Mouse (Mus musculus) mesoderm, embryonic 11.5 days (tissue): Measurements from ENCODE around the gene Bad.
"Not testable (repeated sequence)": the region's sequence is repeated elsewhere in the genome, so short reads cannot be mapped to it uniquely, and the experiment has no call there.

Experiments
- DNase-seq: peaks from one replicate; pipeline ENCODE4 v3.0.0-alpha.2; 2012; ENCODE audit warnings: low read depth, low spot score

Bad gene

DNA sequence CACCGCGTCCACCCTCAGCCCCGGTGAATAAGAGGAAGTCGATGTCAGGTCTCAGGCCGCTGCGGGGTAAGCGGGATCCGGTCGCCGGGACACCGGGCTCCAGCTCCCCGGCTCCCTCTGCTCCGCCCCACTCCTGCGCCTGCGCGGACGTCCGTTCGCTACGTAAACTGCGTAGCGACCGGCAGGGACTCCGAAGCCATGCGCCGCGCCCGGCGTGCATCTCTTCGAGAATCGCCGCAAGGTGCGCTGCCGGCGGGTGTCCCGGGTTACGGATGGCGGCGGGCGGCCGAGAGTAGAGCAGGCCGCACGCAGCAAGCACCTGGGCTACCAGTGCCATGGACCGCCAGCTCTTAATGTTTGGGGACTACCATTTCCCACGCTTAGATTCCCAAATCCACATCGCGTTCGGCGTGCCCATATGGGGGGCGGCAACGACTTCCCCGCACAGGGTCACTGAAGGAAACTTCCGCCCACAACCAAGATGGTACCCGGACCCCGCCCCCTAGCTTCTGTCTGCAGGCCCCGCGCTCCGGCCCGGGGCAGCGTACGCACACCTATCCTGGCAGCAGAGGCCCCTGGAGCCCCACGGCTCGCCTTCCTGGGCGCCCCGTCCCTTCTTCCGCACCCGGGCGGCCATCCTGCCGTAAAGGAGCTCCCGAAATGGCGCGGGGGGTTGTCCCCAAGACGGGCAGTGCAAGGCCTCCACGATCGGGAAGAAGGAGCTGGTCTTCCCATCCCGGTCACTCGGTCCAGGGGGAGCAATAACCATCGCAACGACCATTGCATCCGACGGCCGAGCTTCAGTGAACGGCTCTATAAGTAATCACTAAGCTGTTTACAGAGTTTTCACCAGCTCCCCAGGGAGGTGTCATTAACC lies at the start of gene Bad:
Bad (plus strand) TSS at position 490 of the 877 bp plus-strand sequence.
- DNase-seq = peak; percentile 95

DNA sequence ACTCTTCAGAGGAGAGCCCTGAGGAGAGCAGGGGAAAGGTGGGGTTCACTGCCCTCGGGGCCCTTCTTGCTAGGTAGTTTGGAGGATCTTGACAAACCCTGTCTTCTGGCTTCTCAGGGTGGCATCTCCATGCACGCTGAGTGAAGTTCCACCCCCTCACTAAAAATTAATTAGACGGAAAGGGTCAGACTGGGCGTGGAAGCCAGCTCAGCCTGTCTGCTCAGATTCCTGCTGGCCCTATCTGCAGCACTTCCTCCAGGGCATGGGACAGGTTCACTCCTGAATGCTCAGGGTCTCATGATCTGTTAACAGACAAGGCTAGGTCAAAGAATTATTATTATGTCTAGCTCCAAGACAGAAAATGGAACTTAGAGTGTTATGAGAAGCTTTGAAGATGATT lies 49.1 kb upstream of the Bad start:
- no peak for DNase-seq

DNA sequence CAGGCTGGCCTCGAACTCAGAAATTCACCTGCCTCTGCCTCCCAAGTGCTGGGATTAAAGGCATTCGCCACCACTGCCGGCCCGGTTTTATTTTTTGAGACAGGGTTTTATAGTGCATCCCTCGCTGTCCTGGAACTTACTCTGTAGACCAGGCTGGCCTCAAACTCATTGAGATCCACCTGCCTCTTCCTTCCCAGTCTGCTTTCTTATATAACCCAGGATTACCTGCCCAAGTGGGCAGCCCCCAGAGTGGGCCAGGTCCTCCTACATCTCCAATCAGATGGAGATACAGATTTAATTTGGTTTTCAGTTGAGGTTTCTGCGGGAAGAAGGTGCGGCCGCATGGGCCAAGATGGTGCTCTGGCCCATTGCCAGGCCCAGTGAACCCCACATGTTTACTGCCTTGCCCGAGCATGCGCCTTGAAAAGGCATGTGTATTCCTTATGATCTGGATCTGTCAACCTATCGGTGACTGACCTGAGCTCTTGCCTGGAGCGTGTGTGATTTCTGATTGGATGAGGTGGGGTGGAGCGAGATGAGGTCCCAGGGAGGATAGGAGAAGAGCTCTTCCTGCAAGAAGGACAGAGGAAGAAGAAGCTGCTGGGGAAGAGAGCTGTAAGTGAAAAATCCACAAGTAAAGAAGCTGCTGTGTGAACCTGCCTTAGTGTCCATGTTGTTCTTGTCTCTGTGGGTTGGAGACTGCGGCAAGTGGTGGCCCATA lies 47.8 kb upstream of the Bad start:
- DNase-seq = no peak

DNA sequence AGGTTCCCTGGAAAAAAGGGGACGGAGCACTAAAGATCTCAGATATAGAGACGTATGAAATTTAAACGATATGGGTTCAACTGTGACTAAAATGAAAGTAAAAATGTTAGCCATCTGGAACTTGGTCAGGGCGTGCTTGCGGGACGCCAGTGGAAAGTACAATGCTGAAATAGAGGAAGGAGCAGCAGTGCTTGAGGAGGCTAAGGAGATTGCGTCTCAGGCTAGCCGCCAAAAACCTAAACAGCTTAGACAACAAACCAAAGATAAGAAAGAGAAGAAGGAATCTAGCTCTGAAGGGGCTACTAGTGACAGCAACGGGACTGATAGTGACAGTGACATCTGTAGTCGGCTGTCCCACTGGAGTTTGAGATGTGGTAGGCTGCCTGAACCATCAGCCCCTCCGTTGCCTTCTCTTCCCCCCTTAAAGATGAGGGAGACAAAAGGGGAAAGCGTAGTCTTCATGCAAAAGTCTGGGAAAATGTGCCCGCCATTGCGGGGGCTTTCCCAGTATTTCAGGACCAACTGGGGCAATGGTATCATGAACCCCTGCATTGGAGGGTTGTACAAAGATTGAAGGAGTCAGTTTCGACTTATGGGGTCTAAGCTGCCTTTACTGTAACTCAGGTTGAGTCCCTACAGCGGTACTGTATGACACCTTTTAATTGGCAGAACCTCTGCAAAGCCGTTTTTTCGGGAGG lies 45.9 kb upstream of the Bad start:
- DNase-seq = not testable (repeated sequence)

DNA sequence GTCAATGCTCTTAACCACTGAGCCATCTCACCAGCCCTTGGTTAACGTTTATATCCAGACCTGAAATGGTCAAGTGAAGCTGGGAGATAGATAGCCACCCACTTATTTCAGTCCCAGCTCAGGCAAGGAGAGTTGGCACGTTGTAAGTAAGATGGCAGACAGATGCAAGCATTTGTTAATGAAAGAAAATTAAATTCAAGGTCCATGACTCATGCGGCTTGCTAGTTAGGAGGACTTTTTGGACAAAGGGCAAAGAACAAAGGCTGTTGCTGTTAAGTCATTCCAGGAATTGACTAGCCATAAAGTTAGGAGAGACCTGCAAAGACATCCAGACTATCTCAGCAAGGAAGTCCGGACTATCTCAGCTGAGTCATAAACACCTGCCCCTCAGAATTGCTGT lies 42.0 kb upstream of the Bad start:
- DNase-seq = no peak

DNA sequence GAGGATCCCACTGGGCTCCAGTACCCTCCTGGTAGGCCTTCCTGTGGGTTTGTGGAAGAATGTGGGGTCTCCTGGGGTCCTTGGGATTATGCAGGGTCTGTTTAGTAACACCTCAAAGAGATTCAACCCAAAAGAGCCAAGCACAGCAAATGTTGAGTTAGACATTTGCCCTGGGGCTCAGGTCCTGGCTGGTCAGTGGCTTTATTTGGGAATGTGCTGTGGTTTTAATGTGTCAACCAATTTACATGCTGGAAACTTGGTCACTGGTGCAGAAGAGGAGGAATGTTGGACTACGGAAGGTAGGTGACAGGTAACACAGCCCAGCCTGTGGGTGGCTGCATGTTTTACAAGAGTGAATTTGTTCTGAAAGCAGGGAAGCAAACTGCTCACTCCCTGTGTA lies 38.6 kb upstream of the Bad start:
- no peak for DNase-seq

DNA sequence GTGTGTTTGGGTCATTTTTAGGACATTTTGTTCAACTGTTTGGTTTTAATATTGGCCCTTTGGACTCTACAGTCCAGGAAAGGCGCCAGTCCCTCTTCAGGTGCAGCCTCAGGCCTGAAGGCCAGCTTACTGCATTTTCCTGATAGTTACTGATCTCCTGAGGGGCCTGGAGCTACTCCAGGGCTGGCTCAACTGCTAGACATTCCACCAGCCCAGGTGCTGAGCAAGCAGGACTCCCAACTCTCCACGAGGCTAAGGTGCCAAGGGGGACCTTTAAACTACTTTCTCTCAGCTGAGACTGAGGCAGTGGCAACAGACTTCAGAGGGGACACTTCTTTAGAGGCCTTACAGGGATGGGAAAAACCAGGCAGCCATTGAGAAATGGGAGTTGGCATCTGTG lies 36.8 kb upstream of the Bad start:
- DNase-seq = no peak

DNA sequence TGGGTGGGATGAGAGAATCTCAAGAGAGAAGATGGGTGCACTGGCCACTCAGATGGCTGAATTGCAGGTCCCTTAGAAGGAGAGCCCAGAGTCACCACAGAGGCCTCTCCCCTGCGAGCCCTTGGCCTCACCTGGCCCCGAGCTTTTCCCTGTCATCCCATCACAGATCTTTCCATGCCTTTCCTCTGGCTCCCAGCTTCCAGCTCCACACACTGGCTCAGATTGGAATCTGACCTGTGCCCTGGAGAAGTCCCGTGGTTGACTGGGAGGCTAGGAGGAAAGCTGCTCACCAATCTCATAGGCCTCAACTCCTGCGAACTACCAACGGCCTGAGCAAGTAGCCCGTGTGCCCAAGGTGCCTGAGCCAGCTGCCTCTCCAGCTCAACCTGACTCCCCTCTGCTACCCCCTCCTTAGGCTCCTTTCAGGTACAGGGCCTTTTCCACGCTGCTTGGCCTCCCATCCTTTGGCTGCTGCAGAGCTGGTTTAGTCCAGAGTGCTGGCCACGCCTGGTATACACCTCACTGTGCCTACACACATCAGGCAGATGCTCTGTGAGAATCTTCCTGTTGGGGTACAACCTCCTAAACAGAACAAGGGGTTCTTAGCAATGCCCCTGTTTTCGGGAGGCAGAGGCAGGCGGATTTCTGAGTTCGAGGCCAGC lies 36.0 kb upstream of the Bad start:
- no peak for DNase-seq

DNA sequence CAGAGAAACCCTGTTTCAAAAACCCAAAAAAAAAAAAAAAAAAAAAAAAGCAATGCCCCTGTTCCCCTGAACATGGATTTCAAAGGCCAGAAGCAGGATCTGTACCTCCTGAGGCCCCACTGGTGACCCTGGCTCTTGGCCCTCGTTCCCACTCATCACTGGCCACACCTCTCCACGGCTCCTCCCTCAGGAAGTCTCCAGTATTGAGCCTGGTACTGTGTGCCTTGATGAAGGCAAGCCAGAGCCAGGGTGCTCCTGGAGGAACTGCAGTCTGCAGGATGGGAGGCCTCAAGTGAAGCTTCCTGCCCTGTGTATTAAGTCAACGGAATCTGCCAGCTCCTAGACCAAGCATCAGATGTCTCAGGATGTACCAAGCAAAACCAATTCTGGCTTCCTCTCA lies 35.5 kb upstream of the Bad start:
- DNase-seq = no peak

DNA sequence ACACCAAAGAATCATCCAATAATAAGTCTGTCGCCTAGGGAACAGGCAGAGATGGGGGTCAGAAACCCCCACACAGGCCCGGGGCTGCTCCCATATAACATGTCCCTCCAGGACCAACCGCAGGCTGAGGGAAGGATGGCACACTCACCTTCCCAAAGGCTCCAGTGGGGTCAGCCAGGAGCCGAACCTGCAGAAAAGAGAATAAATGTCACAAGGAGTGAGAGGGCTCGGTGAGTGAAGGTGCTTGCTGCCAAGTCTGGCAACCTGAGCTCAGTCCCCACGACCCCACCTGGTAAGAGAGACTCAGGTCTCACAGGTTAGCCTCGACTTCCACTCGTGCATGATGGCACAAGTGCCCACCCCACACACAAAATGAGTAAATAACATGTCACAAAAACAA lies 34.6 kb upstream of the Bad start:
- DNase-seq = no peak

DNA sequence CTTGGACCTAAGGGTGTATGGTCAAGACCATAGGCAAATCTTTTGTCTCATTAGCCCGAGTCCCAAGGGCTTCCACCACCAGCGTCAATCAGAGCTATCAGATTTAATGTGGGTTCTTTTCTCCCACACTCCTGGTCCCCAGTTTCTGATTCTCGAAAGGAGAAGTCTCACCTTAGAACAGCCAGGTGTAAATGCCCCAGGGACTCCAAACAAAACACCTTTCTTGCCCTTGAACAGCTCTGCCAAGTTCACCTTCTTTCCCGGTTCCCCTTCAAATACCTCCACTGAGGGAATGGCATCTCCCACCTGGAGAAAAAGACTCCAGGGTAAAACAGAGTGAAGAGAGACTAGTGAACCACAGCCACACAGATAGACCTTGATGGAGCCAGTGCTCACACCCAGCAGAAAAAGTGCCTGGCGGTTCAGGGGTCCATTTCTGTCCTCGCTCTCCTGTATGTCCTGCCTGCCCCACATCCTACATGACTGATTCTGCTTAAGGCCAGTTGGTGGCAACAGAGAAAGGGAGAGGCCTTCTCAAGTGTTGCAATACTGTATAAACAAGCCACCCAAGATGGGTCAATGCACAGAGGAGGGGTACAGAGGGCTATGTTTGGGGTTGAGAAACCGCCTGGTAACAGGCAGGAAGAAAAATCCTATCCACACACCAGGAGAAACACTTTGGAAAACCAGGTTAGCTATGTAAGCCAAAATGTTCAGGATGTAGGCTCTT lies 33.7 kb upstream of the Bad start:
- DNase-seq = no peak

DNA sequence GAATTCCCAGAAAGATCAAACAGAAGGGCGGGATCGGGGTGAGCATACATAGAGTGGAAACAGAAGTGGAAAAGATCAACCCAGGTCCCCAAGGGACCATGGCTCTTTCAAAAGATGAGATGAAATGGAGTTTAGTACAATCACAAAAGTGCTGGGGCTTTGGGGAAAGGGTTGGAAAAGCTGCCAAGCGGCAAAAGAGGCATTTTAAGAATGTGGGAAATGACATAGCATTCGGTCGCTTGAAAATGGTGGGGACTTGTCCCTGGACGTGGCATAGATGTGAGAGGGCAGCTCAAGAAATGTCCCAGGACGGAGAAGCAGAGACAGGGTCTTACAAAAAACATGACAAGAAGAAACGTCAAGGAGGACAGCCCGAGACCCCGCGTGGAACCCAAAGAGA lies 32.6 kb upstream of the Bad start:
- DNase-seq = no peak

DNA sequence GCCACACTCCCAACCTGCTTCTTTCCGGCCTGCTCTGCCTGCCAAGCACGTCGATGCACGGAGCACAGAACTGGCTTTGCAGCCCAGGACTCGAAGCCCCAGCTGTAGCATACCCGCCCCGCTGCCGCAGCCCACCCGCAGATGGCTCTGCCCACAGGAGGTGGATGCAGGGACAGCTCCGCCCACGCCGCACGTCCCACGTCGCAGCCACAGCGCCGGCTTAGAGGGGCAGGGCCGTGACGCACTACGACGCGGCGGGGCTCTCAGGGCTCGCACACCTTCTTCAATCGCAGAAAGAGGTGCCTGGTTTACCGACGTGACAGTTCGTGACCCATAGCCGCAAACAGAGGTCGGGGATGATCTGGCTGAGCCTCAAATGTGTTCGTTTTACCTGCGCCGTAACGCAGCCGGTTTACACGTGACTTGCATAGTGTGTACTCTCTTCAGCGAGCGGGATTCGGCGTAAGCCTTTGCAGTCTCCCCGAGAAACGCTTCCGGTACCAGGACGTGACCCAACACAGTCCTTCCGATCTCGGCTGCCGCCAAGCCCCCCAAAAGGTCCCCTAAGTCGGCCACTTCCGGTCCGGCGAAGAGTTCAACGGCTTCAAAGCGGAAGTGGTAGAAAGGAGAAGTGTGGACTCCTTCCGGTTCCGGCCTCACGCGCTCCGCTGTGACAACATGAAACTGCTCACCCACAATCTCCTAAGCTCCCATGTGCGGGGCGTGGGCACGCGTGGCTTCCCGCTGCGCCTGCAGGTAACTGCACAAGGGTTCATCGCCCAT lies 32.0 kb upstream of the Bad start, which contains the start of the genes Trmt112 and Prdx5:
Trmt112 (plus strand) TSS at position 192 of the 783 bp plus-strand sequence.
Prdx5 (minus strand) TSS at position 600 of the 783 bp plus-strand sequence.
- DNase-seq = peak; percentile 95

DNA sequence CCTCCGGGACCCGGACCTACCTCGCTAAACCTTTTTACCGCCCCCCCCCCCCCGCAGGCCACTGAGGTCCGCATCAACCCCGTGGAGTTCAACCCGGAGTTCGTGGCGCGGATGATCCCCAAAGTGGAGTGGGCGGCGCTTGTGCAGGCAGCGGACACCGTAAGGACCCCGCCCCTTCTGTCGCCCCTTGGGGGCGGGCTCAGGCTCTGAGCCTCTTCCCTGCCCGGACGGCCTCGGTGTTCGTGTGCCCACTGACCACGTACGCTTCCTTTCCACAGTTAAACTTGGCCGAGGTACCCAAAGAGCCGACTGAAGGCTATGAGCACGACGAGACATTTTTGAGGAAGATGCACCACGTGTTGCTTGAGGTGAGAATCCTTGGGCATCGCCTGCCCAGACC lies 31.4 kb upstream of the Bad start:
- DNase-seq = peak; percentile 61

DNA sequence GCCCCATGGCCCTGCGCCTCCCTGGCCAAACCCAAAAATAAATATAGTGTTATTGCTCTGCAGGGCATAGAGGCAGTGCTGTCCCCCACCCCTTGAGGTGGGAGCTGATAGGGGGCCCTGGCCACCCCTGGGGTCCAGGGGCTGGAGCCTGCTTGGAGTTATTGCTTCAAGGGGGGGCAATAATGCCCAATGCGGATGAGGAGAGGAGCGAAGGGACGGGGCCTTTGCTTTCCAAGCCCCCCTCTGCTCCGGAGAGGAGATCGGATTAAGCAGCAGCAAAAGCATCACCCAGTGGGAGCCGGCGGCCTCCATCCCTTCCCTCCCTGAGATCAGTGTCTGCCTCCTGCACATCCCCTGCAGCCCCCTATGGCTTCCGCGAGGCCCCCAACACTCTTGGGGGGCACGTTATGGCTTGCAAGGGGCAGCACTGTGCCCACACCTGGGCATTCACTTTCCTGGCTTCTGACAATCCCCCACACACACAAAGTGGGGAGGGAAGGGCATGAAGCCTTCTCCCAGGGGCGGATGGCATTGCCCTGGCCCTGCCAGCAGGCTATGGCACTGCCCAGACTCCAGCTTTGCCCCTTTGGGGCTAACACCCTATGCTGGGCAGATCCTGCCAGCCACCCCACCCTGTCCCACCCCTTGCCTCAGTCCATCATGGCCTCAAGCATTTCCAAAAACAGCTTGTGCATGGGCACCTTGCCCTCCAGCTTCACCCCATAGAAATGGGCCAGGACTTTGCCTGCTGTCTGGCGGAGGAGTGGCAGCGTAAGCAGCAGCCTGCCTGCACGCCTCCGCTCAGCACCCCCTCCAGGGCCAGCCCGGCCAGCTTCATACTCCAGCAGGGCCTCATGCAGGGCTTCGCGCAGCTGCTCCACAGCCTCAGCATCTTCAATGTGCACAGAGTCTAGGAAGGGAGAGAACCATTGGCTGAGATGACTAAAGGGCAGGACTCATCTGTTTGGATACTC lies 30.3 kb upstream of the Bad start:
- no peak for DNase-seq

DNA sequence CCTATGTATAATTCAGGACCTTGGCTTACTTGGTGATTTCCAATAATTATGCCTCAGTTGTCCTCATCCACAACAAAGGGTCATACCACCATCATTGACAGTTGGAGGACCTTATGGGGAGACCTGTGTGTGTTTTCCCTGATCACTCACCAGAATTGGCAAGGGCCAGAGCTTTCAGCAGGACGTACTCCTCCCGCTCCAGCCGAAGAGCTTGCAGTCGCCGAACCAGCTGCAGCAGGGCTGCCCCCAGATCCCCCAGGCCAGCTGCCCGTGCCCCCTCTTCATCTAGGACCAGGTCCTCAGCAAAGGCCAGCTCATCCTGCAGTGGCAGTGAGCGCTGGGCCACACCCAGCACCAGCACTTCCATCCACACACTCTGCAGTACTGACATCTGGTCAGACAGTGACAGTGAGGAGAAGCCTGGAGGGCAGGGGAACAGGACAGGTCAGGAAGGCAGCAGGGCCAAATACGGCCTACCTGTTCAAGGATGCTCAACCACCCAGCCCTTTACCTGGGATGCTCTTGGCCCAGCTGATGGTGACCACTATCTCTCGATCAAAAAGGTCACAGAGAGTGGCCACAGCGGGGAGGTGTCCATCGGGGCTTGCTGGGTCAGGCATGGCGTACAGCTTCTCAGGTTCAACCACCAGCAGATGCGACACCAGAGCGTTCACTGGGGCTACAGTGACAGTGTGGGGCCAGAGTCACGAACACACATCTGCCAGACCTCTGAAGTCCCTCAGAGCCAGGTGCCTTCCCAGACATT lies 29.3 kb upstream of the Bad start:
- DNase-seq = no peak

DNA sequence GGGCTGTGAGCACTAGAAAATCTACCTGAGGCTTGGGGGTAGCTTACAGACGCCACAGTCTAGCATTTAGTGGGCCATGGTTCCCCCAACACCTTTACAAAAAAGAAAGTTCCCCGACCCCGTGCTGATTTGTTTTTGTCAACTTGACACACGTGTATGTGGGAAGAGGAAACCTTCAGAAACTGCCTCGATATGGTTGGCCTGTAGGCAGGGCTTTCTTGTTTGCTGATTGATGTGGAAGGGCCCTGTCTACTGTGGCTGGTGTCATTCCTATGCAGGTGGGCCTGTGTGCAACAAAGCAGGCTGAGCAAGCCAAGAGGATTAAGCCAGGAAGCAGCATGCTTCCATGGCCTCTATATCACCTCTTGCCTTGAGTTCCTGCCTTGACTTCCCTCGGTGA lies 28.6 kb upstream of the Bad start:
- DNase-seq = no peak

DNA sequence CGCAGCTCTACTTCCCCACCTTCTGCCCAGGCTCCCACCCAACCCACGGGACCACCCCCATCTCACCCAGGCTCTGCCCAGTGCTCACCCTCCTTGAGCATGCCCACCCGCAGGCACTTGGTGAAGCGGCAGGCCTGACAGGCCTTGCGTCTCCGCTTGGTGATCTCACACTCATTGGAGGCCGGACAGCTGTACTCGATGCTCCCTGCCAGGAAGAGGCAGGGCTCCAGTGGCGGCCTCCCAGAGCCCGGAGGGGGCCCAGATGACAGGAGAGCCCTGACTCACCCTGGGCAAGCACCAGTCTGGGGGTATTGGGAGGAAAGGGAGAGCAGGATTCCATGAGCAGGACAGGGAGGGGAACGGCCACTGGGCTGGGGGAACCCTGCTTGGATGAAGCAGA lies 27.7 kb upstream of the Bad start:
- DNase-seq = no peak
